Mouse (Mus musculus) testis, adult 10 weeks (tissue): ENCODE results near the gene Shroom3. TPM values are rescaled to one million over a fixed set of nuclear protein-coding genes. Genes with fewer than 3 reads are reported as not detected.

Source experiments
- polyA plus RNA-seq: library from polyadenylated mRNA; stranded (reverse); fragments of 350-450 nt; fragmentation: Illumina TruSeq; extraction: RNeasy Lipid Tissue Mini Kit (QIAGEN cat#74804); gene quantifications from one replicate; pipeline ENCODE4 v1.2.3, GENCODE M21; 2014; ENCODE audit warnings: low read depth, low replicate concordance

The Shroom3 gene
- polyA plus RNA-seq = 7.4 TPM

GRCm38 (mm10) chr5:92683351-92683807 lies at the start of gene Shroom3:
Shroom3 (plus strand) TSS chr5:92683435.

GRCm38 (mm10) chr5:92674859-92675573 lies 8.2 kb upstream of the Shroom3 start, which contains the start of gene Ccdc158:
Ccdc158 (minus strand) TSS chr5:92675271.

Other genes starting within 250 kb of the Shroom3 start
- gene Nup54, start 248.2 kb upstream of the Shroom3 start, polyA plus RNA-seq = 46.3 TPM
- 14.5 TPM for gene Scarb2, start 176.6 kb upstream of the Shroom3 start, polyA plus RNA-seq
- gene Fam47e, start 128.4 kb upstream of the Shroom3 start, polyA plus RNA-seq = not detected
- 3.0 TPM for gene Stbd1, start 80.4 kb upstream of the Shroom3 start, polyA plus RNA-seq
- gene Ccdc158, start 8.2 kb upstream of the Shroom3 start, polyA plus RNA-seq = 163 TPM